Mouse (Mus musculus) embryo, embryonic 10.5 days (tissue): ENCODE data around the gene Gm17617.

Experiments
- DNase-seq: peaks from one replicate; pipeline ENCODE4 v3.0.0-alpha.2; 2015; ENCODE audit warnings: low spot score

Gm17617 gene

DNA sequence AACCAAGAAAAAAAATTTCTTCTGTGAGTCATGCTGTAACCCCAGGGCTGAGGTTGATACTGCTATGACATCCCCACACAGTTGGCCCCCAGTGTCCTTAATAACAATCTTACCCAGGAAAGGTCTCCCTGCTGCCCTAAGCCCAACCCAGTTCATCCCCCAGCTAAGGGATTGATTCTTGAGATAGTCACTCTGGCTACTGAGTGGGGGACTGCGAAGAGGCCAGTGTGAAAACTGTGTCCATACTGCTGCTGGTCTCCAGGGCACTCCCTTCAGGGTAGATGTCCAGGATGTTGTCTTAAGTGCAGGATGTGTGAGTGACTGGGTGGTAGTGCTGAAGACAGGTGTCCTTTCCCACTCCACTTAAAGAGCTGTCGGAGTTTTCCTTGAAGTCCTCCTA lies at the start of gene Gm17617:
Gene Gm17617 (minus strand): TSS at position 101 of the 400 bp plus-strand sequence.
- no peak for DNase-seq

DNA sequence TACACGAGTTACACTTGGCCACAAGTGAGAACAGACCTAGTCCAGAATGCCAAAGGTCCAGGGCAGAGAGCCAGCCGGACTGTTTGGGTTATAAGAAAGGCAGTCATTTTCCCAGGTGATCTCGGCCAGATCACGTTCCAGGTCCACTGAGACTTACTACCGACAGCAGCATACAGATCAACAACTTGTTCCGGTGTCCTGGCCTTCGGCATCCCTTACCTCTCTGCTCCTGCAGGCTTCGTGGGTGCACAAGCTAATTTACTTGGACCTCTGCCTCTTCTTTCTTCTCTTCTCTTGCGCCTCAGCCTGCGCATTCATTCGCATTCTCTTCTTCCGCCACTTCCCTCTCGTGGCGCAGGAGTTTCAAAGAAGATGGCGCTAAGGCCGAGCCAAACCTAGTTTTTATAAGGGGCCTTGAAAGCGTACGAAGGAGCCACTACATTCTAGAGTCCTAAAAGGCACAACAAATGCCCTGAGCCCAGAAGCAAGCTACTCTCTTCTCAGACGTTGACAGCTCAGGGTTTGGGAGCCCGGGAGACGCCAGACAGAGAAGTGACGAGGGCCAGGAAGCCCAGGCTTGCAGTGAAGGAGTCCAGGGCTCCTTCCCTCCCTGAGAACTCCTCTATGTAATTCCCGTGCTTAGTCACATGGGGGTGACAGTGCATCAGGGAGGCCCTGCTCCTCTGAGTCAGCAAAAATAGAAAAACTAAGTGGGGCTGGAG lies 49.0 kb upstream of the Gm17617 start:
- DNase-seq, result peak; percentile 85

- no peak for DNase-seq
These were observed 48.4 kb upstream of the Gm17617 start for GRCm38 (mm10) chr13:55181786-55182172.

DNA sequence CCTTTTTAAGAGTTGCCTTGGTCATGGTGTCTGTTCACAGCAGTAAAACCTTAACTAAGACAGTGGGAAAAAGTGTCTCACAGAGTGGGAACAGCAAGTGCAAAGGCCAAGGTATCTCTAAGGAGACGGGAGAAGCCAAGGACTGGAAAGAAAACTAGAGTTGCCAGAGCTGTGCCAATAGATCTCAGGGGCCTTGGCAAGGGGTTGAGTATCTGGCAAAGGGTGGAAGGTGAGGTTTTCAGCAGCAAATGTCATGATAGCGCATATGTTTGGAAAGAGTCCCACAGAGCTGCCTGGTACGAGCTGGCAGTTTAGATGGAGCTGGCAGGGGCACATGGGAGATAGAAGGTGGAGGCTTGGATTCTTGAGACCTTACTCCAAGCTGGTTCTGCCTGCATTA lies 46.2 kb upstream of the Gm17617 start:
- DNase-seq, result no peak

- peak; percentile 90 for DNase-seq
These were observed 45.2 kb upstream of the Gm17617 start for GRCm38 (mm10) chr13:55178556-55178955.

DNA sequence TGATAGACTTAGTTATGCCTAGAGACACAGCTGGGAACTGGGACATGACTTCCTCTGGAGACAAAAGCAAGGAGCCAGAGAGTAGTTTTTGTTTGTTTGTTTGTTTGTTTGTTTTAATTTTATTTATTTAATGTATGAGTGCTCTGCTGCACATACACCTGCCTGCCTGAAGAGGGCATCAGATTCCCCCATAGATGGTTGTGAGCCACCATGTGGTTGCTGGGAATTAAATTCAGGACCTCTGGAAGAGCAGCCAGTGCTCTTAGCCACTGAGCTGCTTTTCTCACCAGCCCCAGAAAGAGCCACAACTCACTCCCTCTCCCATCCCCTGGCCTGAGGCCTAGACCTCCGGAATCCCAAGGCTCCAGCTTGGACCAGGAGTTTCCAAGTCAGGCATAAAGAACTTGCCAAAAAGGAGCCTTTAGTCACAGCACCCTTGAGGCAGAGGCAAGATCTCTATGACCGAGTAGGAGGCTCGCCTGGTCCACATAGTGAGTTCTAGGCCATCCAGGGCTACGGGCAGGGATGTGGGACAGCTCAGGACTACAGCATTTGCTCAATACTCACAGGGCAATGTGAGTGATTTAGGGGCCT lies 44.7 kb upstream of the Gm17617 start:
- no peak for DNase-seq

- DNase-seq, result no peak
These were observed 42.9 kb upstream of the Gm17617 start for GRCm38 (mm10) chr13:55176265-55176664.

DNA sequence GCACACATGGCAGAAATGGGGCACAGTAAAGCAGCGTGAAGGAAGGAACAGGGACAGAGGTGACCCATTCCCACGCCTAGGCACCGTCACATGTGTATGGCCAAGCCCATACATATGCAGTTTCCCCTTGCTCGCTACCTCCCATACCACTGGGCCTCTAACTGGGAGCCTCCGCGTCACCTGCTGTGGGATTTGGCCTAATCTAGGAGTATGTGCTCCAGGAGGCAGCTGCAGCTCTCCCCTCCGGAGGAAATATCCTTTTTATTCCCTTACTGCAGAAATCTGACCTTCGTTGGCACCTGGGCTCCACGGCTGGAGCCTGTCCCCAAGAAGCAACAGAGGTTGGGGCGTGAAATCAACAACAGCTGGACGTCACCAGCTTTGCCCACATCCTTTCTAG lies 41.0 kb upstream of the Gm17617 start:
- DNase-seq, result no peak

DNA sequence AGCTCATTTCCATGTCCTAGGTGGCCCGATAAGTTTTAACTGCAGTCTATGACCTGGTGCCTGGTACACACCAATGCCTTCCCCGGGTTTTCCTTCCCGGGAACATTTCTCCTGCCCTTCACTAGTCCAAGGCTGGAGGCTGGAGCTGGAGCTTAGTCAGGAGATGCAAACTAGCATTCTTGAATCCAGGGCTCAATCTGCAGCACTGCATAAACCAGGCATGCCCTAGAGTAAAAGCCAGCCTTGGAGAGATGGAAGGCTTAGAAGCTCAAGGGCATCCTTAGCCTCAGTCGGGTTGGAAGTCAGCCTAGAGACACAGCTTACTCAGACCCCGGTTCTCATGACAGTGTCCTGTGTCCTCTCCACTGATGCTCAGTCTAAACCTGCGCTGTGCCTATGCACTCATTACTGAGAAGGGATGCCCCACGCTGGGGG lies 39.0 kb upstream of the Gm17617 start:
- DNase-seq, result no peak

DNA sequence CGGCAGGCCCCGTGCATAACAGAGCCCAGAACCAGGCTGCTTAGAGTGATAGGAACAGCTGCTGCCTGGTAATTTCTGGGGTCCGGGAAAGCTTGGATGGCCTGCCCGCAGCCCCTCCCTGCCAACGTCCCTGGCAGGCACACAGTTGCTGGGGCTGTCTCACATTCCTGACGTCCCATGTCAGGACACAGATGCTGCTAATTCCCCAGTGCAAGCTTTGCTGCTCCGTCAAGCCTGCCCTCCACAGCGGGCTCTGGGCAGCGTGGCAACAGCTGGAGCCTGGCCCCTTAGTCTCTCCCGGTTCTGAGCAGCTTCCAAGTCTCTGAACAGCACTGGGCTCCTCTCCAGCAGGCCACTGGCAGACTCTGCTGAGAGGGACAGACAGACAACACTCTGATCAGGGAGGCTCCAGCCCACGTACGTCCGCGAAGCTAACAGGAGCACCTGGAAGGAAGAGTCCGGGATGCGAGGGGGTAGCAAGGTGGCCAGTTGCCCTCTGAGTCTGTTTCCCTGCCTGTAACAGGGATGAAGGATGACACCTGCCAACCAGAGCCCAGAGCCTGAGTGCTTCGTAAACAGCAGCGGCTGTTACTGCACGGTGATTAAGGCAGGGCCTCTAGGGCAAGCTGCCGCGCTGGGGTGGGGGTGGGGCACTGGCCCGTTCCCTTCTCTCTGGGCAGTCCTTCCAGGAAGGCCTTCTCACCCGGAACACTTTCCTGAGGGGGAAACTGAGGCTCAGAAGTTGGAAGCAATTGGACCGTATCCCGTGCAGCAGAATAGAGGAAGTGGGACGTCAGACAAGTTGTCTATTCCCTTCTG lies 38.4 kb upstream of the Gm17617 start:
- peak; percentile 57 for DNase-seq

- no peak for DNase-seq
These were observed 35.6 kb upstream of the Gm17617 start for GRCm38 (mm10) chr13:55168958-55169369.

- no peak for DNase-seq
These were observed 34.9 kb upstream of the Gm17617 start for GRCm38 (mm10) chr13:55168255-55168654.

DNA sequence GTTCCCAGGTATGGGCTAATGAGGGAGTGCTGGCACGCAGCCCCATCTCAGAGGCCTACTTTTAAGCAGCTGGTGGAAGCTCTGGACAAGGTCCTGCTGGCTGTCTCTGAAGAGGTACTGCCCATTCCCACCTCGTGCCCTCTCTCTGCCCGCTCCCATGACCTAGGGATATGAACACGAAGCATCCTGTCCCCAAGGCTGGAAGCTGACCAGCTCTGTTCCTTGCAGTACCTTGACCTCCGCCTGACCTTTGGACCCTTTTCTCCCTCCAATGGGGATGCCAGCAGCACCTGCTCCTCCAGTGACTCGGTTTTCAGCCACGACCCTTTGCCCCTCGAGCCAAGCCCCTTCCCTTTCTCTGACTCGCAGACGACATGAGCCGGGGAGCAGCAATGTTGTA lies 34.5 kb upstream of the Gm17617 start:
- no peak for DNase-seq

- DNase-seq, result no peak
These were observed 33.7 kb upstream of the Gm17617 start for GRCm38 (mm10) chr13:55166806-55167725.

DNA sequence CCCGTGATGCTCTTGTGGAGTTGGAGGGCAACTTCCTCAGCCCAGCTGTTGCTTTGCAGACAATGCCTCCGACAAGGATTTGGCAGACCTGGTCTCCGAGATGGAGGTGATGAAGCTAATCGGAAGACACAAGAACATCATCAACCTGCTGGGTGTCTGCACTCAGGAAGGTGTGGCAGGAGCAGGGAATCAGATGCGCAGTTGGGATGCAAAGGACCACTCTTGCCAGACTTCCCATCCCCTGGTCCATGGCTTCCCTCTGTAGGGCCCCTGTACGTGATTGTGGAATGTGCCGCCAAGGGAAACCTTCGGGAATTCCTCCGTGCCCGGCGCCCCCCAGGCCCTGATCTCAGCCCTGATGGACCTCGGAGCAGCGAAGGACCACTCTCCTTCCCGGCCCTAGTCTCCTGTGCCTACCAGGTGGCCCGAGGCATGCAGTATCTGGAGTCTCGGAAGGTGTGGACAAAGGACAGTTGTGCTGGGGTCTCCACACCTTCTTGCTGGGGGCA lies 32.5 kb upstream of the Gm17617 start:
- DNase-seq, result no peak

DNA sequence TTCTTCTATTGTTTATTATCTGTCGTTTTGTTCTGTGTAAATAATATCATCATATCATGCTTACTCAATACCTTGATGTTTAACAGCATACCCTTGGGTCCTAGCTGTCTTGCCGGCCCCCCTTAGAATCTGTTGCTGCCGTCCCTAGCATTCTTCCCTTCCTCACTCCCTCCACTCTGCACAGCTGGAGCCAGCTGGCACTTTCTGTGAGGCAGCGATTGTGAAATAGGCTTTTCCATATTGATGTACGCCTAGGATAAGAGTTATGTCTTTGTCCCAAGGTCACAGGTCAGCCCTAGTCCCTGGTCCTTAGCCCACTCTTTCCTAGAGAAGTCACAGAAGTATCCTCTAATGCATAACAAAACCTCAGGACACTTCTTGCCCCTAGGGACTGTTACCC lies 30.2 kb upstream of the Gm17617 start:
- DNase-seq, result no peak

GRCm38 (mm10) chr13:55162365-55162764 lies 29.0 kb upstream of the Gm17617 start:
- no peak for DNase-seq

- DNase-seq, result no peak
These were observed 20.6 kb upstream of the Gm17617 start for GRCm38 (mm10) chr13:55153951-55154350.

- peak; percentile 71 for DNase-seq
These were observed 19.5 kb upstream of the Gm17617 start, which contains the start of gene Fgfr4 for GRCm38 (mm10) chr13:55152621-55153415. TSS of gene Fgfr4 (plus strand) at chr13:55152640.

- DNase-seq, result no peak
These were observed 6.9 kb upstream of the Gm17617 start for GRCm38 (mm10) chr13:55140271-55140670.

DNA sequence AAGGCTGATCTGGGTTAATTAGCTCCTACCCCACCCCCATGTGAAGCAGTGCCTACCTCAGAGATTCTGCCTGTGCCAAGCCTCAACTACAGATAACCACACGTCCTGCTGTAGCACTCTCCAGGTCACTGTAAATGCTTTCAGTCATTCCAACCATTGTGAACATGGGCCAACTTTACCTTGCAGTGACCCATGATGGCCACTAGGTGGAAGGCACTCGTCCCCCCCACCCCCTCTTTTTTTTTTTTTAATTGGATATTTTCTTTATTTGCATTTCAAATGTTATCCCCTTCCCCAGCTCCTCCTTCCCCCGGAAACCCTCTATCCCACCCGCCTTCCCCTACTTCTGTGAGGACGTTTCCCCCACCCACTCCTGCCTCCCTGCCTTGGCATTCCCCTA lies 2.0 kb upstream of the Gm17617 start:
- DNase-seq, result peak; percentile 54
